Mouse (Mus musculus) spleen, postnatal 36 days (tissue): ENCODE measurements around the gene Zfp747.
"Not testable (repeated sequence)": the region's sequence is repeated elsewhere in the genome, so short reads cannot be mapped to it uniquely, and the experiment has no call there.

Experiments used
- DNase-seq, 2 experiments: peaks; one replicate each; pipeline ENCODE4 v3.0.0; 2022; ENCODE audit warnings: low spot score in 2 of 2, mixed read lengths in 1 of 2

The Zfp747 gene

GRCm38 (mm10) chr7:127375271-127376245, at the start of gene Zfp747:
Zfp747 (minus strand) TSS chr7:127376050.
- peak; percentile 94 to 96 for DNase-seq

DNA sequence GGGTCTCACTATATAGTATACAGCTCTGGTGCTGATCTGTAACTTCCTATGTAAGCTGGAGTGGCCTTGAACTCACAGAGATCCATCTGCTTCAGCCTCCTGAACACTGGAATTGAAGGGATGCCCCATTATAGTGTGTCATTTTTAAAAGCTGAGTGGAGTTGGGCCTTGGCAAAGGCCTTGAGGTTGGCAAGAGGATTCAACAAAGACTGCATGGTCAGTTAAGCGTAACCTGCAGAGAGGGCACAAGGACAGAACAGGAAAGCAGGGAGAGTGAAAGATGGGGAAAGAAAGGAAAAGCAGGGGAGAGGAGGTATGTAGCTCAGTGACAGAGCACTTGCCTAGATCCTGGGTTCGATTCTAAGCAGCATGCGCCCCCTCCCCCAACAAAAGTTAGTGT, 49.4 kb upstream of the Zfp747 start:
- DNase-seq = no peak

DNA sequence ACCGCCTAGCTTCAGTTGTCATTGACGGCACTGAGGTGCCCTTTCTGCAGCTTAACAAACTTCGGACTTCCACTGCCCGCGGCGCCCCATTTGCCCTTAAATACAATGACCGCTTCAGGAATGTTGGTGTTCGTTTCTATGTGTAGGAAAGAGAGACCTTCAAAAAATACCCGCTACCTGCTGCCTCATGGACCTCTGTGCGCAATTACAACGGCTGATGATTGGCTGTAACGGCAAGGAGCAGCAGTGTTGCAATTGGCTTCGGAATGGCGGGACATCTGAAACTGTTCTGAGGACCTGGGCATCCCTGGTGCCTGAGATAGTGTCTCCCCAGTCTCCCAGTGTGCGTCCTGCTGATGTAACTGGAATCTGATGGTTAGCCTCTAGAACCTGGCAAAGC, 46.4 kb upstream of the Zfp747 start:
- peak in 1 of 2 experiments; percentile 28 for DNase-seq

DNA sequence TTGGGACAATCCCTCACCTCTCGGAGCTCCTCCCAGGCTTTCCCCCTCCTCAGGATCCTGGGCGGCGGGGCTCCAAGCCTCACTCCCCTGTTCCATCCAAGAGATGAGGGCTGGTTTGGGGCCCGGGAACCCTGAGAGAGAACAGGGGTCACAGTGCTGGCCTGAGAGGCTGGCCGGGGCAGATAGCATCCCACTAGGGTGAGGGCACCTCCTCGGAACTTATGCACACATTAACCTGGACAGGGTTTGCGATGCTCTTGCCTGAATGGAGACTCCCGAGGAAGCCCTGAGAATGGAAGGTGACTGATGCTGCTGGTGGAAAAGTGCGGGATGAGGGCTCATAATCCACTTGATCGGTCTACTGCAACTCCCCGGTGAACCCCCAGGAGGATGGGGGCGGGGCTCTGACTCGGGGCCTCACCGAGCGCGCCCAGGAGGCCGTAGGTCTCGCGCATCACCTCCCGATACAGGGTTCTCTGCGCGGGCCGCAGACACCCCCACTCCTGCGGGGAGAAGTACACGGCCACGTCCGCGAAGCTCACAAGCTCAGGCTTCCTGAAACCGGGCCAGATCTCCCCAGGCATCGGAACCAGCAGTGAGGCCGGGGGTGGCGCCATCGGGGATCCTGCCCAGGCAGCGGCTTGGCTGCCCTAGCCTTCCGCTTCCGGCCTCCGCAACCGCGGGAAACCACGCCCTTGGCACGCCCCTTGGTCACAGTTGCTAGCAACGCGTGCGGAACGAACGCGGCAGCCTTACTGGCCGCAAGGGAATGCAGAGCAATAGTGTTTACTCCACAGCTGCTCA, 45.7 kb upstream of the Zfp747 start, which contains the start of gene Zfp688:
Zfp688 (minus strand) TSS at position 681 of the 804 bp plus-strand sequence.
- DNase-seq = peak; percentile 95 to 96

DNA sequence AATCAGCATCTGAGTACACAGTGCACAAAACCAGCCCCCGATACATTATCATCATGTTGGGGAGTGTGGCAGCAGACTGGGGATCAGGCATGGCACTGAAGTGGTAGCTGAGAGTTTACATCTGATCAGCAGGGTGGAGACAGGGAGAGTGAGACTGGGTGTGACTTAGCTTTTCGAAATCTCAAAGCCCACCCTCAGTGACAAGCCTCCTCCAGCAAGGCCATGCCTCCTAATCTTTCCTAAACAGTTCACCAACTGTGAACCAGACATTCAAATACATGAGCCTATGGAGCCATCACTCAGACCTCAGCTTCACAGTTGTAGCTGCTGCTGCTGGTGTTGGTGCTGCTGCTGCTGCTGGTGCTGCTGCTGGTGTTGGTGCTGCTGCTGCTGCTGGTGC, 35.6 kb upstream of the Zfp747 start:
- no peak for DNase-seq

GRCm38 (mm10) chr7:127406002-127406987, 30.4 kb upstream of the Zfp747 start, which contains the start of gene Zfp764:
Zfp764 (minus strand) TSS chr7:127406822.
- DNase-seq = peak; percentile 82 to 85

DNA sequence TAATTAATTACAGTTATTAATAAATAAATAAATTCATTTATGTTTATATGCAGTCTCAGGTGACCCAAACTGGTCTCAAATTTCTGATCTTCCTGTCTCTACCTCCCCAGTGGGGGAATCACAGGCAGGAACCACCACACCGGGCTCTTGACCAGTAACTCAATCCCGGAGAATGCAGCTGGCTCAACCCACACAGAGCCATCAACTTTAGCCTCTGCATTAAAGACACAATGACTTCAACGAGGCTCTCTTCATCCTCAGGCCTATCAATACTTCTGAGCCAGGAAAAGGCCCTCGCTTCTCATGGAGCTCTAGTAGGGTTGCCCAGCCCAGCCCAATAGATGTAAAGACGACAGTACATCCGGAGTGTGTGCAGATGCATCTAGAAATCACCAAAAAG, 28.3 kb upstream of the Zfp747 start:
- not testable (repeated sequence) for DNase-seq

- DNase-seq = no peak
Observed at GRCm38 (mm10) chr7:127402980-127403379, 27.1 kb upstream of the Zfp747 start.

DNA sequence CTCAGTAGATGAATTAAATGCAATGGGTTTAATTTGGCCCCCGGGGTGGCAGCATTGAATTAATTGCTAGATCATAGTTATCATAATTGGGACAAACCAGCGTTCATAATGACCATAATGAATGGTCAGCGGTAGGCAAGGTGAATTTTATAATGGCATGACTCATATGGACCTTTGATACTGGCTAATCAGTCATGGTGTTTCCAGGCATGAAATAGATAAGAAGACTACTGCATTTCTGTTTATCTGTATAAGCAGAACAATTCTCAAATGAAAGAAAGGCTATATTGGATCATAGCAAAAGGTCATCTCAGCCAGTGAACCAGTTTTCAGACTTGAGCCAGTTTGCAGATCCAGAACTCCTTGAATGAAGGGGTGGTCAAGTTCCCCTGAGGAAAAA, 24.5 kb upstream of the Zfp747 start:
- no peak for DNase-seq

GRCm38 (mm10) chr7:127393944-127394333, 18.1 kb upstream of the Zfp747 start:
- DNase-seq = no peak

DNA sequence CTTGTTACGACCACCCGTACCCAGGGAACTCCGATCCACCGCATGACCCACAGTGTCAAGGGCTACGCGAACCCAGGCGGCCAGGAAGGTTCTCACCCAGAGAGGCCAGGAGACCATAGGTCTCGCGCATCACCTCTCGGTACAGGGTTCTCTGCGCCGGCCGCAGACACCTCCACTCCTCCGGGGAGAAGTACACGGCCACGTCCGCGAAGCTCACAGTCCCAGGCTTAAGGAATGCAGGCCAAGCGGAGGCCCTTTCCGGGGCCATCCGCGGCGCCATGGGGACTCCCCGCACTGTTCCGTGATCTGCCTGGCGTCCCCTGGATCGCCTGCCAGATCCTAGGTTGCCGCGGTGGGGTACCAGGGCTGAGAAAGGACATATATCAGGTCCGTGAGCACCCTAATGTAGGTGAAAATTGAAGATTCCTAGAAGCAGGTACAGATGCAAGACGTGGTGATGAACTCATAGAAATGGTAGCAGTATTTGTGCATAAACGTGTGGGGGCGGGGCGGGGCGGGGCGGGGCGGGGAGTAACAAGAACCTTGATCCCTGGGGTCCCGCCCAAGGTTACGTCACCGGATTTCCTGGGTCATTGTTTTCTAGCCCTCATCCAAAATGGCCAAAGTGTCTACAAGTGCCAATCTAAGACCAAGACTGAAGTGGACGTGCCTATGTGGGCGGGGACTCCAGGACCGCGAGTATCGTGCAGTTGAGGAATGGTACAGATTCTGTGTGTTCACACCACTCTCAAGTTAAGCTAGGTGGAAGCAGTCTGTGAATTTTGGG, 17.5 kb upstream of the Zfp747 start, which contains the start of gene E430018J23Rik:
E430018J23Rik (minus strand) TSS at position 473 of the 787 bp plus-strand sequence.
- DNase-seq = peak; percentile 96 to 98

- no peak for DNase-seq
Observed at GRCm38 (mm10) chr7:127392251-127392824, 16.5 kb upstream of the Zfp747 start.

GRCm38 (mm10) chr7:127391538-127391937, 15.7 kb upstream of the Zfp747 start:
- no peak for DNase-seq

GRCm38 (mm10) chr7:127390306-127390705, 14.5 kb upstream of the Zfp747 start:
- no peak for DNase-seq

GRCm38 (mm10) chr7:127388201-127388600, 12.4 kb upstream of the Zfp747 start:
- DNase-seq = not testable (repeated sequence)

GRCm38 (mm10) chr7:127386641-127387392, 11.0 kb upstream of the Zfp747 start, which contains the start of gene 9130019O22Rik:
9130019O22Rik (minus strand) TSS chr7:127387166.
- peak; percentile 90 to 93 for DNase-seq

- DNase-seq = not testable (repeated sequence)
Observed at GRCm38 (mm10) chr7:127385560-127385959, 9.7 kb upstream of the Zfp747 start.

GRCm38 (mm10) chr7:127378310-127378921, 2.6 kb upstream of the Zfp747 start:
- DNase-seq = no peak
